Mouse (Mus musculus) G1E (cell line): Measurements from ENCODE around the gene Ak5. TPM values are rescaled to one million over a fixed set of nuclear protein-coding genes. Genes with fewer than 3 reads are reported as not detected.

Source experiments
- ATAC-seq: 2 replicates; pipeline ENCODE4 v1.8.0; 2016; ENCODE audit warnings: mild to moderate bottlenecking; ENCODE audit not compliant: insufficient number of reproducible peaks, poor library complexity, low FRiP score, severe bottlenecking; ENCODE audit errors: extremely low read depth
- DNase-seq: peaks from one replicate; pipeline ENCODE4 v3.0.0; 2012; ENCODE audit warnings: low spot score
- H3K27me3 ChIP-seq: 2 replicates; pipeline ENCODE4 v1.6.1; 2012; ENCODE audit warnings: mild to moderate bottlenecking, low read length, inconsistent platforms; ENCODE audit not compliant: insufficient read depth
- H3K36me3 ChIP-seq: replicated peaks from 2 replicates; pipeline ENCODE3; 2012; ENCODE audit warnings: mild to moderate bottlenecking, inconsistent platforms
- H3K4me1 ChIP-seq: 2 replicates; pipeline ENCODE4 v1.6.1; 2012; ENCODE audit warnings: low read depth, low read length, inconsistent platforms, mixed read lengths; ENCODE audit not compliant: insufficient read depth
- H3K4me3 ChIP-seq: 2 replicates; pipeline ENCODE4 v1.5.1; 2012; ENCODE audit warnings: low read depth, mild to moderate bottlenecking, inconsistent platforms, low read length, moderate library complexity, mixed read lengths
- H3K9me3 ChIP-seq: replicated peaks from 2 replicates; pipeline ENCODE4 v1.6.1; 2012; ENCODE audit warnings: inconsistent platforms
- CTCF ChIP-seq: IDR thresholded peaks from 2 replicates; pipeline ENCODE4 v1.5.1; 2012; ENCODE audit warnings: low read depth, low read length, inconsistent platforms, mixed read lengths
- GATA1 ChIP-seq: IDR thresholded peaks from 2 replicates; pipeline ENCODE4 v1.6.1; 2012; ENCODE audit warnings: borderline replicate concordance, low read length, inconsistent platforms, mixed read lengths
- GATA2 ChIP-seq: IDR thresholded peaks from 2 replicates; pipeline ENCODE4 v1.6.1; 2012; ENCODE audit warnings: low read depth, low read length, inconsistent platforms, borderline replicate concordance
- POLR2AphosphoS5 ChIP-seq: IDR thresholded peaks from 2 replicates; pipeline ENCODE4 v1.6.1; 2012; ENCODE audit warnings: low read depth, low read length, inconsistent platforms; ENCODE audit not compliant: insufficient replicate concordance
- TAL1 ChIP-seq: conservative IDR thresholded peaks from 2 replicates; pipeline ENCODE4 v1.6.1; 2012; ENCODE audit warnings: low read depth, low read length, inconsistent platforms, mixed read lengths
- polyA plus RNA-seq: library from polyadenylated mRNA; stranded (reverse); fragments of >175 nt; gene quantifications from 2 replicates; pipeline ENCODE4 v1.2.3, GENCODE M21; 2012
- total RNA-seq, 2 experiments: library from RNA; stranded (forward) in 1 of 2; stranded (reverse) in 1 of 2; fragments of 200-1000 nt in 1 of 2; fragments of >200 nt in 1 of 2; fragmentation: Nextera tagmentation in 1 of 2; gene quantifications; 2 replicates each; pipeline ENCODE4 v1.2.3; 2014 to 2017

Ak5 gene
- total and polyA plus RNA-seq, 3 experiments = 0.11 TPM; not detected in 2

DNA sequence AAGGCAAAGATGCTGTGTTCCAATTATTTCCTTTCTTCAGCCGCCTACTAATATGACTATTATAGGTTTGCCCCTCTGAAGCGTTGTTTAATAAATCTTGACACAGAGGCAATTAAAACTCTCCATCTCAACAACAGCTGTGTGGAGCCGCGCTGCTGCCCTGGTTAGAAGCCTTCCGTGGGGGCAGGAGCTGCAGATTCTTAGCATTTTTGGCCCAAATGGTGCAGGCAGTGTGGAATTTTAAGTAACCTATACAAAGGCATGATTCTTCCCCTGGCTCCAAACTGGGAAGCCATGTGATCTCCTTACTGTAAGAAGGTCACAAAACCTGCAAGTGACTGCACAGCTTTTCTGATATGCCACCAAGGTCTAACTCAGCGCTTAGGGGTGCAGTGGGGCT is 184.0 kb downstream of the Ak5 start:
- no peaks in the 10 kb centered on the region for H3K36me3 ChIP-seq
- H3K9me3 ChIP-seq = no peaks in the 10 kb centered on the region
- H3K4me3 ChIP-seq = no peak overlapping the region
- DNase-seq (no peak), ATAC-seq (no peak)
- H3K27me3 ChIP-seq = peaks cover 9% of the 10 kb centered on the region; the same call in 1 of the 2 replicates
- no peak for TF ChIP-seq POLR2AphosphoS5
- no peak for TF ChIP-seq GATA1
- TF ChIP-seq TAL1 = no peak
- no peak for TF ChIP-seq CTCF
- no peak for TF ChIP-seq GATA2
- H3K4me1 ChIP-seq = peaks cover 2% of the 10 kb centered on the region

GRCm38 (mm10) chr3:152483800-152484199 is 184.4 kb downstream of the Ak5 start:
- TF ChIP-seq GATA2 = no peak
- TF ChIP-seq CTCF = no peak
- TF ChIP-seq POLR2AphosphoS5 = no peak
- no peak for TF ChIP-seq TAL1
- no peak for TF ChIP-seq GATA1
- no peak for ATAC-seq

DNA sequence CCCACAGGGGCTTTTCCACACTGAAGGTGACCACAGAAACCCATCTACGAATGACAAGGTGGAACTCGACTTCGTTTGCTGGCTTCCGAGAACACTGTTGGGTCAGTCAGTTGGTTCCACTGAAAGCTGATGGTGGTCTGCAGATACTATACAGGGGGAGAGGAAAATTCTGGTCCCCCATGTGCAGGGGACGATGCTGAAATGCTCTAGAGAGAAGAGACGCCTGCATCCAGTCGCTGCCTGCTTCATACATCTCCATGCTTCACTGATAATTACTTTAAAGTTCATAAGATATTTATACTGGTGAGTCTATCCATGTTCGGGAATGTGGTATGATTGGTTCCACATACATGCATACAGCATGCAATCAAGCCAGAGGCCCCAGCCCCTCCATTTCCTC is 186.0 kb downstream of the Ak5 start:
- no peak for DNase-seq
- ATAC-seq = no peak
- Histone ChIP-seq H3K36me3 (no peaks in the 10 kb centered on the region), H3K4me1 (peaks cover 20% of the 10 kb centered on the region), H3K4me3 (no peak overlapping the region), H3K9me3 (no peaks in the 10 kb centered on the region), H3K27me3 (peaks cover 9% of the 10 kb centered on the region; the same call in 1 of the 2 replicates)
- TF ChIP-seq CTCF = no peak
- TF ChIP-seq GATA2 = no peak
- no peak for TF ChIP-seq GATA1
- TF ChIP-seq POLR2AphosphoS5 = no peak
- no peak for TF ChIP-seq TAL1

More at GRCm38 (mm10) chr3:152483800-152484199, 184.4 kb downstream of the Ak5 start:
- no peak overlapping the region for H3K4me3 ChIP-seq
- no peak for DNase-seq
- no peaks in the 10 kb centered on the region for H3K36me3 ChIP-seq
- peaks cover 6% of the 10 kb centered on the region; the same call in 1 of the 2 replicates for H3K27me3 ChIP-seq
- H3K4me1 ChIP-seq = peaks cover 4% of the 10 kb centered on the region
- H3K9me3 ChIP-seq = no peaks in the 10 kb centered on the region

- Histone ChIP-seq H3K9me3 (no peaks in the 10 kb centered on the region), H3K4me1 (peaks cover 35% of the 10 kb centered on the region), H3K36me3 (no peaks in the 10 kb centered on the region), H3K27me3 (peaks cover 13% of the 10 kb centered on the region; the same call in 1 of the 2 replicates), H3K4me3 (no peak overlapping the region)
- no peak for ATAC-seq
- TF ChIP-seq GATA1 (no peak), GATA2 (no peak), POLR2AphosphoS5 (no peak), CTCF (no peak), TAL1 (no peak)
- no peak for DNase-seq
Measured at GRCm38 (mm10) chr3:152480336-152480735, 187.8 kb downstream of the Ak5 start.

GRCm38 (mm10) chr3:152478599-152479435 is 189.3 kb downstream of the Ak5 start:
- TF ChIP-seq GATA1 = no peak
- TF ChIP-seq CTCF = no peak
- no peak for TF ChIP-seq TAL1
- no peak for TF ChIP-seq GATA2
- TF ChIP-seq POLR2AphosphoS5 = no peak
- no peaks in the 10 kb centered on the region for H3K9me3 ChIP-seq
- ATAC-seq (peak; percentile 62), DNase-seq (peak; percentile 35)
- no peaks in the 10 kb centered on the region for H3K36me3 ChIP-seq
- H3K4me1 ChIP-seq = peaks cover 43% of the 10 kb centered on the region
- H3K27me3 ChIP-seq = peaks cover 13% of the 10 kb centered on the region; the same call in 1 of the 2 replicates
- H3K4me3 ChIP-seq = no peak overlapping the region

DNA sequence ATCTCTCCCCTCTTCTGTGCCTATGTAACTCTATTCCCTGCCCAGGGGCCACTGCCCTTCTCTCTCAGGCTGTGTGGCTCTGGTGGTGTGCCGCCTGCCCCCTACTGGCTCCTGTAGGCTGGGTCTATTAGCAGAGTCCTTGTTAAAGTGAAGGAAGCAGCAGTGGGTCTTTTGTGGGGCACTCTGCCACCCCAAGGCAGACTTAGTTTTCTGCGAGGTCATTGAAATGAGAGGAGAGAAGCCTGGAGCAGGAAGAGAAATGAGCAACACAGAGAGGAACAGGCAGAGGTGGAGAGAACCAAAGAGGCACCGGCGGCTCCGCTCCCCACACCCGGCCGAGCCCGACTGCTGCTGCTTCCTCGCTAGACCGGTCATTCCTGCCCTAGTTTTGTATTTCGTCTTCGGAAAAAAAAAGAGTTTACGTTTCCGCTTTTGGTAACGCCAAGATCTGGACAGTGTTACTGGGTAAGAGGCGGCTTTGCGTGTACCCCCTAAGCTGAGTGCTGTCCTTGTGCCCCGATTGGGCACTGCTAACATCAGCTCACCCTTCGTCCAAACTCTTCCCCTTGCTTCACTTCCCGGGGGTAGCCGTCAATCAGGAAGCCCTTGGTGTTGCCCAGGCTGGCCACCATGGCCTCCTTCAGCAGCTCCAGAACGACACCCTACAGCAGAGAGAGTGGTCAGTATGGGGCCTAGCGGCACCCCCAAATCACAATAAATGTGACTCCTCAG is 190.2 kb downstream of the Ak5 start:
- no peak; the same call in 1 of the 2 replicates for ATAC-seq
- Histone ChIP-seq H3K4me3 (peak overlapping the region; percentile 13), H3K27me3 (peaks cover 20% of the 10 kb centered on the region), H3K36me3 (no peaks in the 10 kb centered on the region), H3K4me1 (peaks cover 43% of the 10 kb centered on the region), H3K9me3 (no peaks in the 10 kb centered on the region)
- TF ChIP-seq TAL1 (no peak), GATA1 (no peak), CTCF (no peak; the same call in 1 of the 2 replicates), GATA2 (no peak), POLR2AphosphoS5 (no peak)
- DNase-seq = peak; percentile 32
